Mouse (Mus musculus) limb, embryonic 13.5 days (tissue): ENCODE measurements at regions not wholly inside any gene's neighbourhood (a gene's known extent, or its start where the extent isn't known, plus 50 kb on each side); places are given as distances from the start of the nearest gene placed in this dataset.

Experiments used
- ATAC-seq: fragments of 200-750 bp; cut with Nextera tagmentation; 2 replicates; pipeline ENCODE4 v1.8.0; 2017; ENCODE audit warnings: low read depth, moderate number of reproducible peaks, moderate TSS enrichment; ENCODE audit not compliant: low FRiP score
- H3K27ac ChIP-seq: fragments of 300-500 bp; sonication (generic); 2 replicates; pipeline ENCODE4 v1.5.1; 2015; ENCODE audit warnings: inconsistent platforms, mild to moderate bottlenecking, moderate library complexity
- H3K27me3 ChIP-seq: fragments of 300-500 bp; sonication (generic); 2 replicates; pipeline ENCODE4 v1.6.1; 2015; ENCODE audit warnings: mild to moderate bottlenecking, inconsistent platforms
- H3K36me3 ChIP-seq: fragments of 300-500 bp; sonication (generic); 2 replicates; pipeline ENCODE4 v1.6.1; 2015; ENCODE audit warnings: inconsistent platforms, mild to moderate bottlenecking, moderate library complexity
- H3K4me1 ChIP-seq: fragments of 300-500 bp; sonication (generic); 2 replicates; pipeline ENCODE4 v1.6.1; 2015; ENCODE audit warnings: inconsistent platforms
- H3K4me2 ChIP-seq: fragments of 300-500 bp; sonication (generic); replicated peaks from 2 replicates; pipeline ENCODE4 v1.6.1; 2015; ENCODE audit warnings: inconsistent platforms, mild to moderate bottlenecking, moderate library complexity
- H3K4me3 ChIP-seq: fragments of 300-500 bp; sonication (generic); 2 replicates; pipeline ENCODE4 v1.5.1; 2015; ENCODE audit warnings: moderate library complexity, mild to moderate bottlenecking, inconsistent platforms
- H3K9ac ChIP-seq: fragments of 300-500 bp; sonication (generic); 2 replicates; pipeline ENCODE4 v1.6.1; 2015; ENCODE audit warnings: mild to moderate bottlenecking, inconsistent platforms
- H3K9me3 ChIP-seq: fragments of 300-500 bp; sonication (generic); 2 replicates; pipeline ENCODE4 v1.6.1; 2016; ENCODE audit warnings: inconsistent platforms
- WGBS: fragments of 180-500 bp; shearing (Covaris S2); methylation state at CpG from one replicate; pipeline ENCODE4 v1.1.7; 2015; 5-methylcytosine and 5-hydroxymethylcytosine counted together

GRCm38 (mm10) chr5:51941255-51941924 is 248.9 kb downstream of the Dhx15 start:
- no peak overlapping the region for H3K9ac ChIP-seq
- WGBS, result 65% methylated on average over 8 of the region's 8 CpGs
- no peak for ATAC-seq
- H3K9me3 ChIP-seq, result no peaks in the 10 kb centered on the region
- no peak overlapping the region for H3K4me3 ChIP-seq
- no peaks in the 10 kb centered on the region for H3K27me3 ChIP-seq
- H3K4me2 ChIP-seq, result no peak overlapping the region
- H3K36me3 ChIP-seq, result no peaks in the 10 kb centered on the region
- H3K27ac ChIP-seq, result no peak overlapping the region
- H3K4me1 ChIP-seq, result no peaks in the 10 kb centered on the region

- Histone ChIP-seq H3K36me3 (no peaks in the 10 kb centered on the region), H3K4me1 (no peaks in the 10 kb centered on the region), H3K9ac (no peak overlapping the region), H3K4me3 (no peak overlapping the region), H3K9me3 (no peaks in the 10 kb centered on the region), H3K27me3 (no peaks in the 10 kb centered on the region), H3K27ac (no peak overlapping the region), H3K4me2 (no peak overlapping the region)
- WGBS, result 90% methylated on average over 6 of the region's 6 CpGs
- no peak for ATAC-seq
These were observed 251.5 kb downstream of the Dhx15 start for GRCm38 (mm10) chr5:51938845-51939244.

GRCm38 (mm10) chr5:51937320-51937719 is 253.0 kb downstream of the Dhx15 start:
- Histone ChIP-seq H3K4me1 (no peaks in the 10 kb centered on the region), H3K27me3 (no peaks in the 10 kb centered on the region), H3K36me3 (no peaks in the 10 kb centered on the region), H3K9ac (no peak overlapping the region), H3K4me3 (no peak overlapping the region), H3K27ac (no peak overlapping the region), H3K4me2 (no peak overlapping the region), H3K9me3 (no peaks in the 10 kb centered on the region)
- no peak for ATAC-seq
- WGBS, result 76% methylated on average over 6 of the region's 6 CpGs

DNA sequence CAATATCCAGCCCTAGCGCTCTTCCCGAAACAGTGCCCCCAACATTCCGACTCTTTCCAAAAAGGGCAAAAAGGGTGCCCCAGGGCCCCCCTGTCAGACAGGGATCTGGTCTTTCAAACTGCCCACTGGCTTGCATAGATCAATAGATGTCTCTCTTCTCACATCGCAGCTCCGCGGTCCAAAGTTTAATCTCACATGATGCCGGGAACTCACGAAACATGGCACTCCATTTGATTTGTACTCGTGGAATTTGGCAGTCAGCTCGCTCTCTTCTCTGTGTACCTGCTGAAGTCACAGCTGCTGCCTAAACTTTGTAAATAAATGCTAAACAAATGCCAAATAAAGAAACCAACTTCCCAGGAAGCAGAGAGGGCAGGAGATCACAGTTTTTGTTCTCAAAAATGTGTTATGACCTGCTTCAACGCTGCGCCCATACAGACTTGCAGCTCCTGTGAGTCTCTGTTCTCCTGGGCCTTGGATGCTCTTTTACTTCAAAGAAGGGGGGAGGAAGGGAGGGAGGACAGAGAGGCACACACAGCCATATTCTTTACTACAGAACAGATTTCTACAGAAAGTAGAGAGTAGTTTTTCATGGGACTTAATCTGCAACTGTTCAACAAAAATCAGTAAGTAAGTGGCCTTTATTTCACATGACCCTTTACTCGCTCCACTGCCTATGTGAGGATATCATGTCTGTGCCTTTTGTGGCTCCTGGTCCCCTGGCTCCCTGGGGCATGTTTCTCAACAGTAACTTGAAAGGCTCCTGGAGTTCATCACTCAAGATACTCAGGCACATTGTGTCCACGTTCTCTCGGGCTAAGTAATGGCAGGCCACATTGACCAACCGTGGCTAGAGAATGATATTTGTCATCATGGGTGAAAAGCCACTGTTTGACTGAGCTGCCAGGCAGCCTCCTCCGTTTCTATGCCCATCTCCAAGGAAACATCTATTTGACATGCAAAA is 254.6 kb downstream of the Dhx15 start:
- no peaks in the 10 kb centered on the region for H3K36me3 ChIP-seq
- no peak overlapping the region for H3K27ac ChIP-seq
- H3K9ac ChIP-seq, result no peak overlapping the region
- WGBS, result 82% methylated on average over 17 of the region's 17 CpGs
- H3K4me1 ChIP-seq, result no peaks in the 10 kb centered on the region
- ATAC-seq, result no peak
- no peaks in the 10 kb centered on the region for H3K27me3 ChIP-seq
- no peak overlapping the region for H3K4me3 ChIP-seq
- H3K4me2 ChIP-seq, result no peak overlapping the region
- H3K9me3 ChIP-seq, result no peaks in the 10 kb centered on the region

GRCm38 (mm10) chr5:51934910-51935309 is 255.4 kb downstream of the Dhx15 start:
- H3K27me3 ChIP-seq, result no peaks in the 10 kb centered on the region
- H3K4me3 ChIP-seq, result no peak overlapping the region
- H3K4me1 ChIP-seq, result no peaks in the 10 kb centered on the region
- H3K36me3 ChIP-seq, result no peaks in the 10 kb centered on the region
- H3K9me3 ChIP-seq, result no peaks in the 10 kb centered on the region
- H3K4me2 ChIP-seq, result no peak overlapping the region
- ATAC-seq, result no peak
- no peak overlapping the region for H3K9ac ChIP-seq
- no peak overlapping the region for H3K27ac ChIP-seq
- 87% methylated on average over 4 of the region's 4 CpGs for WGBS

DNA sequence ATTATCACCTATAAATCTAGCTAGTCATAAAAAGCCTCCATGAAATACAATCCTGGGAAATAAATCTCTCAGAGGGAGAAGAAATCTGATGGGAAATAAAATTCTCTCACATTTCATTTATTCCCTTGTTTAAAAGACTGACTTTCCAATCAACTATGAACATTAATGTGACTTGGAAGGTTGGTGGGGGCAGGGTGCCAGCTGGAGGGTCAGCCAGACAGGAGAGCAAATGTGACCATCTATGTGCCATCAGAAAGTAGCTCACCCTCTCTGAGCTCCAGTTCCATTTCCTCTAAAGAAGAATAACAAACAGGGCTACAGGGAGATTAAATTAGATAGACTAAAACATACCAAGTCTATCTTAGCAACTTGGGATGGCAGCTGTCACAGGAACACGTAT is 257.0 kb downstream of the Dhx15 start:
- no peaks in the 10 kb centered on the region for H3K4me1 ChIP-seq
- H3K9me3 ChIP-seq, result no peaks in the 10 kb centered on the region
- no peak overlapping the region for H3K27ac ChIP-seq
- H3K27me3 ChIP-seq, result no peaks in the 10 kb centered on the region
- no peak overlapping the region for H3K4me2 ChIP-seq
- H3K4me3 ChIP-seq, result no peak overlapping the region
- no peaks in the 10 kb centered on the region for H3K36me3 ChIP-seq
- ATAC-seq, result no peak
- H3K9ac ChIP-seq, result no peak overlapping the region
- WGBS, result 95% methylated on average over 1 of the region's 1 CpGs

GRCm38 (mm10) chr5:51930416-51930815 is 259.9 kb downstream of the Dhx15 start:
- Histone ChIP-seq H3K9me3 (no peaks in the 10 kb centered on the region), H3K4me3 (no peak overlapping the region), H3K27me3 (no peaks in the 10 kb centered on the region), H3K27ac (no peak overlapping the region), H3K4me1 (no peaks in the 10 kb centered on the region), H3K36me3 (no peaks in the 10 kb centered on the region), H3K4me2 (no peak overlapping the region), H3K9ac (no peak overlapping the region)
- no peak for ATAC-seq
- WGBS, result 65% methylated on average over 3 of the region's 3 CpGs

GRCm38 (mm10) chr5:51928801-51929200 is 261.5 kb downstream of the Dhx15 start:
- H3K4me3 ChIP-seq, result no peak overlapping the region
- ATAC-seq, result no peak
- H3K4me1 ChIP-seq, result no peaks in the 10 kb centered on the region
- 87% methylated on average over 3 of the region's 3 CpGs for WGBS
- no peak overlapping the region for H3K27ac ChIP-seq
- no peaks in the 10 kb centered on the region for H3K36me3 ChIP-seq
- no peaks in the 10 kb centered on the region for H3K27me3 ChIP-seq
- no peak overlapping the region for H3K9ac ChIP-seq
- no peak overlapping the region for H3K4me2 ChIP-seq
- no peaks in the 10 kb centered on the region for H3K9me3 ChIP-seq

DNA sequence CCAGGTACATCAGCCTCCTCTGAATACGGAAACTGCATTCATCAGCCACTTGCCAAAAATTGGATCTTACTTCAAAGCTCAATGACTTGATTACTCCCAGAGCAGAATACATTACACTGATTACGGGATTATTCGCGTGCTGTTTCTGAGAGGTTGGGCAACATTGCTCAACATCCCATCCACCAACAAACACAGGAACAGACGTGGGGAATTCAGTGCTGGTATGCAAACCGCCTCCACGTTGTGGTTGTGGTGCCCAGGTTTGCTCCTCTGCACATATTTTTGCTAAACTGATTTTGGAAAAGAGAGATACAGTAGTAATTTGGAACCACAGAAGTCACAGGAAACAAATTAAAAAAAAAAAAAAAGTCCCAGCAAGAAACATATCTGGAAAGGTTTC is 266.9 kb downstream of the Dhx15 start:
- ATAC-seq, result no peak
- H3K27me3 ChIP-seq, result no peaks in the 10 kb centered on the region
- H3K4me3 ChIP-seq, result no peak overlapping the region
- no peaks in the 10 kb centered on the region for H3K36me3 ChIP-seq
- H3K27ac ChIP-seq, result no peak overlapping the region
- H3K9me3 ChIP-seq, result no peaks in the 10 kb centered on the region
- WGBS, result 80% methylated on average over 7 of the region's 7 CpGs
- no peak overlapping the region for H3K9ac ChIP-seq
- H3K4me2 ChIP-seq, result no peak overlapping the region
- no peaks in the 10 kb centered on the region for H3K4me1 ChIP-seq

- H3K4me3 ChIP-seq, result no peak overlapping the region
- H3K36me3 ChIP-seq, result no peaks in the 10 kb centered on the region
- no peak for ATAC-seq
- no peak overlapping the region for H3K4me2 ChIP-seq
- no peak overlapping the region for H3K9ac ChIP-seq
- no peaks in the 10 kb centered on the region for H3K9me3 ChIP-seq
- H3K27me3 ChIP-seq, result no peaks in the 10 kb centered on the region
- H3K27ac ChIP-seq, result no peak overlapping the region
- WGBS, result 59% methylated on average over 5 of the region's 5 CpGs
- H3K4me1 ChIP-seq, result no peaks in the 10 kb centered on the region
These were observed 267.3 kb downstream of the Dhx15 start for GRCm38 (mm10) chr5:51922973-51923372.

DNA sequence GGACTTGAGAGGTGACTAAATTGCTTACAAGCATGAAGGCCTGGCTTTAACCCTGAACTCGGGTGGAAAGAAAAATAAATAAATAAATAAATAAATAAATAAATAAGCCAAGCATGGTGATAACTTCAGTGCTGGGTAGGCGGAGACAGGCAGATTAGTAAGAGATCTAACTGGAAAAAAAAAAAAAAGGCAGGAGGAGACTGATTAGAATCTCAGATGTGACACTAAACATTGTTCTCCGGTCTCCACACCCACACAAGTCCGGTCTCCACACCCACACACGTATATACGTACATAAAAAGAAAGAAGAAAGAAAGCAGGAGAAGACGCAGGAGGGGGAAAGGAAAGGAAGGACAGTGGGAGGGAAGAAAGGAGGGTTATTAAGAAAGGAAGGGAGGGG is 267.8 kb downstream of the Dhx15 start:
- no peaks in the 10 kb centered on the region for H3K36me3 ChIP-seq
- ATAC-seq, result no peak
- 66% methylated on average over 7 of the region's 7 CpGs for WGBS
- no peak overlapping the region for H3K9ac ChIP-seq
- H3K27ac ChIP-seq, result no peak overlapping the region
- no peak overlapping the region for H3K4me3 ChIP-seq
- H3K9me3 ChIP-seq, result no peaks in the 10 kb centered on the region
- no peaks in the 10 kb centered on the region for H3K27me3 ChIP-seq
- no peak overlapping the region for H3K4me2 ChIP-seq
- H3K4me1 ChIP-seq, result no peaks in the 10 kb centered on the region

DNA sequence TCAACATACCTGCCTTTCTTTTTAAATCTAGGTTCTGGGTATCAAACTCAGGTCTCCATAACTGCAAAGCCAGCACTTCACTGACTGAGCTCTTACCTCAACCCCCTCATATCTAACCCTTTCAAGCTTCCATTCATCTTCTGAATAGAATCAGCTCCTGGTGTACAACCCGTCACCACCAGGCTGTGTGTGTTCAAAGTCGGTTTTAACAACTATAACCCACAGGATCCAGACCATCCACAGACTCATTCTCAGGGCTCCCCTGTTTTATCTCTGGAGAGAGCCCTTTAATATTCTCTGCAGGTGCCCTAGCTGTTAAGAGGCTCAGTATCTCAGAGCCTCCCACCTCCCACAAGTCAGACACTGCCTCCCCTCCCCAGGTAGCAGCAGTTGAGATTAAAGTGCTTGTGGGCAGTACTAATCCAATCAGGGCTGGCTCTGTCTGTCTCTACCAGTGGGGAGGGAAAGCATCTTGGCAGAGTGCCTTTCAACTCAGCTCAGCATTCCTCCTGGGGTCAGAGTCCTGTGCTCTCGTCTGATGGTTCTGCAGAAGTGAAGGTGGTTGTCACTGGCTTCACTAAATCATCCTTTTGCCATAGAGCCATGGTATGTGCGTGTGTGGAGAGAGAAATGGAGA is 272.4 kb downstream of the Dhx15 start:
- 0 out of 2 replicates have a peak, but pooled peaks cover 4% of the 10 kb centered on the region for H3K27me3 ChIP-seq
- 30% methylated on average over 4 of the region's 4 CpGs for WGBS
- no peaks in the 10 kb centered on the region for H3K9me3 ChIP-seq
- H3K9ac ChIP-seq, result no peak overlapping the region
- H3K4me1 ChIP-seq, result no peaks in the 10 kb centered on the region
- no peak overlapping the region for H3K4me2 ChIP-seq
- no peaks in the 10 kb centered on the region for H3K36me3 ChIP-seq
- H3K4me3 ChIP-seq, result no peak overlapping the region
- no peak for ATAC-seq
- H3K27ac ChIP-seq, result no peak overlapping the region
